Mouse (Mus musculus): Measurements from ENCODE around the gene Arhgap21.

DNA sequence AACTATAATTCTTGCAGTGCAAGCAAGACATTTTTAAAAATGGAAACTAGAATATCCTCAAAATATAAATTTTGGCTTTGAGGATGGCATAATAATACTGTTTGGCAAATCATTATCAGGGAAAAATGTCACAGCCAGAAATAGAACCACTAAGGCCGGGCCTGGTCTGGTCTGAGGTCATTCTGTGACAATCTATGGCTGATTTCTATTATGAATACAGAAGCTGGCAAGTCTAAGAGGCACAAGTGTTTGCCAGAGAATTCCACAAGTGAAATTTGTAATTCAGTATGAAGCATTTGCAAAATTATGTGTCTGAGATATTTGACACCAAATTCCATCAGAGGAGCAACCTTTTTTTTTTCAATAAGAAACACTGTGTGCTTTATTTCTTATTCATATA, 3.5 kb upstream of the Arhgap21 start:
- TF ChIP-seq CTCF (IDR thresholded peaks at IDR 0.05; ENCODE audit: low read depth) (no peak), EP300 (IDR thresholded peaks at IDR 0.05; ENCODE audit: low read depth) (no peak)
